Mouse (Mus musculus): Measurements from ENCODE around the gene Ptprk. TPM values are rescaled to one million over a fixed set of nuclear protein-coding genes. Genes with fewer than 3 reads are reported as not detected.
A peak's percentile ranks its signal among the peaks of the same experiment; 100 is the strongest.

Gene Ptprk
- total RNA-seq (2021), result 10 to 100 TPM; 82.2 to 85.5 TPM
- long read RNA-seq, experiment 1, full-length matches to known transcripts, result 1 of 27 reads
- long read RNA-seq, experiment 1, partial matches to known transcripts, result 6 of 27 reads
- long read RNA-seq, experiment 1, other reads (novel, unspliced or antisense), result 20 of 27 reads
- long read RNA-seq, experiment 2, full-length matches to known transcripts, result 7 of 18 reads
- long read RNA-seq, experiment 2, partial matches to known transcripts, result 4 of 18 reads
- long read RNA-seq, experiment 2, other reads (novel, unspliced or antisense), result 7 of 18 reads

GRCm38 (mm10) chr10:28074653-28075451, at the start of gene Ptprk:
Gene Ptprk, plus strand, starts transcription at chr10:28074820.
- peak within 1 kb of the TSS; percentile 91 for H3K27ac ChIP-seq
- intact Hi-C loops (cut with DNase I), result loop anchor here (5.0 to 10.0 kb wide), 4 partner anchors 37 to 1072 kb away; no protein-coding TSS in a partner anchor

GRCm38 (mm10) chr10:28027791-28028190, 46.8 kb upstream of the Ptprk start:
- Histone ChIP-seq H3K27ac (no peak overlapping the region), H3K4me3 (no peak overlapping the region)
- no peak for DNase-seq (ENCODE audit: extremely low spot score in 1 of 2, low spot score in 2 of 2)
- no peak for TF ChIP-seq CTCF (IDR thresholded peaks at IDR 0.05)
- intact Hi-C loops (cut with DNase I), result no loop called here

More at GRCm38 (mm10) chr10:28074653-28075451, at the start of gene Ptprk:
- no peak; the same call in 1 of the 2 replicates for TF ChIP-seq CTCF (IDR thresholded peaks at IDR 0.05)
- peak; percentile 90 to 91 for DNase-seq (ENCODE audit: extremely low spot score in 1 of 2, low spot score in 2 of 2)
- peak within 1 kb of the TSS; percentile 91 for H3K4me3 ChIP-seq

GRCm38 (mm10) chr10:28036456-28036855, 38.2 kb upstream of the Ptprk start:
- Histone ChIP-seq H3K4me3 (no peak overlapping the region), H3K27ac (no peak overlapping the region)
- TF ChIP-seq CTCF (IDR thresholded peaks at IDR 0.05), result no peak
- DNase-seq (ENCODE audit: extremely low spot score in 1 of 2, low spot score in 2 of 2), result no peak
- intact Hi-C loops (cut with DNase I), result no loop called here

GRCm38 (mm10) chr10:28054764-28055163, 19.9 kb upstream of the Ptprk start:
- no peak for DNase-seq (ENCODE audit: extremely low spot score in 1 of 2, low spot score in 2 of 2)
- intact Hi-C loops (cut with DNase I), result no loop called here
- Histone ChIP-seq H3K4me3 (no peak overlapping the region), H3K27ac (no peak overlapping the region)
- TF ChIP-seq CTCF (IDR thresholded peaks at IDR 0.05), result no peak

- Histone ChIP-seq H3K27ac (no peak overlapping the region), H3K4me3 (no peak overlapping the region)
- intact Hi-C loops (cut with DNase I), result no loop called here
- no peak for TF ChIP-seq CTCF (IDR thresholded peaks at IDR 0.05)
- DNase-seq (ENCODE audit: extremely low spot score in 1 of 2, low spot score in 2 of 2), result no peak
Observed at GRCm38 (mm10) chr10:28059222-28059621, 15.4 kb upstream of the Ptprk start.

GRCm38 (mm10) chr10:28067997-28068396, 6.6 kb upstream of the Ptprk start:
- intact Hi-C loops (cut with DNase I), result no loop called here
- H3K27ac ChIP-seq, result peak overlapping the region; percentile 59
- no peak overlapping the region for H3K4me3 ChIP-seq
- no peak for TF ChIP-seq CTCF (IDR thresholded peaks at IDR 0.05)
- DNase-seq (ENCODE audit: extremely low spot score in 1 of 2, low spot score in 2 of 2), result peak in 1 of 2 experiments; percentile 36

GRCm38 (mm10) chr10:28073991-28074652, 498 bp upstream of the Ptprk start:
- Histone ChIP-seq H3K4me3 (peak overlapping the region; percentile 91), H3K27ac (peak overlapping the region; percentile 91)
- TF ChIP-seq CTCF (IDR thresholded peaks at IDR 0.05), result no peak; the same call in 1 of the 2 replicates
- peak in 1 of 2 experiments; percentile 20 for DNase-seq (ENCODE audit: extremely low spot score in 1 of 2, low spot score in 2 of 2)
- intact Hi-C loops (cut with DNase I), result loop anchor here (5.0 to 10.0 kb wide), 3 partner anchors 391 to 1073 kb away; no protein-coding TSS in a partner anchor

- peak overlapping the region; percentile 91 for H3K27ac ChIP-seq
- DNase-seq (ENCODE audit: extremely low spot score in 1 of 2, low spot score in 2 of 2), result peak; percentile 16 to 19
- H3K4me3 ChIP-seq, result peak overlapping the region; percentile 91
- TF ChIP-seq CTCF (IDR thresholded peaks at IDR 0.05), result no peak
- intact Hi-C loops (cut with DNase I), result loop anchor here (5.0 to 10.0 kb wide), 3 partner anchors 37 to 941 kb away; no protein-coding TSS in a partner anchor
Observed at GRCm38 (mm10) chr10:28075491-28076035, 943 bp downstream of the Ptprk start.

- peak; percentile 5 for TF ChIP-seq CTCF (IDR thresholded peaks at IDR 0.05)
- Histone ChIP-seq H3K27ac (peak overlapping the region; percentile 91), H3K4me3 (peak overlapping the region; percentile 91)
- intact Hi-C loops (cut with DNase I), result loop anchor here (5.0 to 10.0 kb wide), 3 partner anchors 36 to 941 kb away; no protein-coding TSS in a partner anchor
- peak; percentile 13 to 35 for DNase-seq (ENCODE audit: extremely low spot score in 1 of 2, low spot score in 2 of 2)
Observed at GRCm38 (mm10) chr10:28076036-28076855, 1.6 kb downstream of the Ptprk start.

GRCm38 (mm10) chr10:28078270-28078669, 3.6 kb downstream of the Ptprk start:
- 0 out of 2 replicates have a peak overlapping the region, but pooled peaks have one; percentile 13 for H3K4me3 ChIP-seq
- intact Hi-C loops (cut with DNase I), result loop anchor here (5.0 to 10.0 kb wide), 3 partner anchors 34 to 943 kb away; no protein-coding TSS in a partner anchor
- no peak for DNase-seq (ENCODE audit: extremely low spot score in 1 of 2, low spot score in 2 of 2)
- no peak overlapping the region for H3K27ac ChIP-seq
- peak; percentile 38 for TF ChIP-seq CTCF (IDR thresholded peaks at IDR 0.05)

Measured in left cerebral cortex, adult 2 months (tissue).